Mouse (Mus musculus): Measurements from ENCODE around the gene Syn3. TPM values are rescaled to one million over a fixed set of nuclear protein-coding genes. Genes with fewer than 3 reads are reported as not detected.

Syn3 gene
- polyA plus RNA-seq, 1 experiment from 2014 or later, result 4.0 TPM

DNA sequence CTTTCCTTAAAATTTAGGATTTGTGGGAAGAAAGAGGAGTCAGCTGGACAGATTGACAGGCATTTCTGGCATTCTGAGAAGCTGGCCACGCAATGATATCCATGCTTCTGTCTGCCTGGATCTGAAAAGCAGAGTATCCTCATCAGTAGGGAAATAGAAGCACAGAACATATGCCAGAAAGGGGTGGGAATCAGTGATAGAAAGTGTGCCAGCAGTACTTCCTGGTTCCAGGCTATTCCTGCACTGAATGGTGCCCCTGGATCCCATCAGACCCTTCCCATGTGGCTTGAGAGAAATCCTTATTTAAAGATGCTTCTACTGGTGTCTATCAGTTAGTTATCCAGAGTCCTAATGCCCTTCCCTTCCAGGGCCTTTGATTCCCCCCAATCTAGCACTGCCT lies 249.4 kb downstream of the Syn3 start:
- ATAC-seq (ENCODE audit: insufficient number of reproducible peaks, low FRiP score, low TSS enrichment, low read depth), result no peak
- Histone ChIP-seq H3K4me1 (ENCODE audit: control insufficient read depth, insufficient read depth, low read length) (no peaks in the 10 kb centered on the region), H3K27me3 (ENCODE audit: control insufficient read depth, insufficient read depth, low read length) (no peaks in the 10 kb centered on the region), H3K9me3 (ENCODE audit: control insufficient read depth, low read length) (no peaks in the 10 kb centered on the region), H3K4me3 (ENCODE audit: low read depth, low read length) (no peak overlapping the region), H3K36me3 (ENCODE audit: control insufficient read depth, insufficient read depth, low read length) (no peaks in the 10 kb centered on the region), H3K4me2 (ENCODE audit: low read depth, severe bottlenecking) (no peak overlapping the region), H3K9ac (ENCODE audit: low read length) (no peak overlapping the region), H3K27ac (replicated peaks; ENCODE audit: low read depth, low read length) (no peak overlapping the region)
- WGBS, result 92% methylated on average over 1 of the region's 1 CpGs
- DNase-seq (ENCODE audit: low spot score), result no peak

DNA sequence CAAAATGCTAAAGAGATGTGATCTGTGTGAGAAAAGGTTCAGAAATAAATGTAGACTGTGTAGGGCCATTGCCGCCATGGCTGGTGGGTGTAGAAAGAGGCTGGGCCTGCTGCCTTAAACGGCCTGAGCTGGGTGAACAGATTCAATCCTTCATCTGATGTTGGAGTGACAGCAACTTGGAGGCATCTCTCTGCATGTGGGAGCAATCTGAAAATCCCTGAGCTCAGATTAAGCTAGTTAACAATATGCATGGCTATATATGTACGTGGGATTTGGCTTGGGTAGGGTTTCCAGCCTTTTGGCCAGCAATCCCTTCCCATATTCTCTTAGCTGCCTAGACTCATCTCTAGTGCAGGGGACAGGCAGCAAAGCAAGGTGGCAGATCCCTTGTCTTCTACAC lies 249.9 kb downstream of the Syn3 start:
- no peaks in the 10 kb centered on the region for H3K4me1 ChIP-seq (ENCODE audit: control insufficient read depth, insufficient read depth, low read length)
- H3K36me3 ChIP-seq (ENCODE audit: control insufficient read depth, insufficient read depth, low read length), result no peaks in the 10 kb centered on the region
- no peak for ATAC-seq (ENCODE audit: insufficient number of reproducible peaks, low FRiP score, low TSS enrichment, low read depth)
- no peak overlapping the region for H3K27ac ChIP-seq (replicated peaks; ENCODE audit: low read depth, low read length)
- no peak overlapping the region for H3K9ac ChIP-seq (ENCODE audit: low read length)
- no peak overlapping the region for H3K4me2 ChIP-seq (ENCODE audit: low read depth, severe bottlenecking)
- H3K27me3 ChIP-seq (ENCODE audit: control insufficient read depth, insufficient read depth, low read length), result no peaks in the 10 kb centered on the region
- no peak overlapping the region for H3K4me3 ChIP-seq (ENCODE audit: low read depth, low read length)
- no peaks in the 10 kb centered on the region for H3K9me3 ChIP-seq (ENCODE audit: control insufficient read depth, low read length)
- 84% methylated on average over 3 of the region's 3 CpGs for WGBS
- no peak for DNase-seq (ENCODE audit: low spot score)

DNA sequence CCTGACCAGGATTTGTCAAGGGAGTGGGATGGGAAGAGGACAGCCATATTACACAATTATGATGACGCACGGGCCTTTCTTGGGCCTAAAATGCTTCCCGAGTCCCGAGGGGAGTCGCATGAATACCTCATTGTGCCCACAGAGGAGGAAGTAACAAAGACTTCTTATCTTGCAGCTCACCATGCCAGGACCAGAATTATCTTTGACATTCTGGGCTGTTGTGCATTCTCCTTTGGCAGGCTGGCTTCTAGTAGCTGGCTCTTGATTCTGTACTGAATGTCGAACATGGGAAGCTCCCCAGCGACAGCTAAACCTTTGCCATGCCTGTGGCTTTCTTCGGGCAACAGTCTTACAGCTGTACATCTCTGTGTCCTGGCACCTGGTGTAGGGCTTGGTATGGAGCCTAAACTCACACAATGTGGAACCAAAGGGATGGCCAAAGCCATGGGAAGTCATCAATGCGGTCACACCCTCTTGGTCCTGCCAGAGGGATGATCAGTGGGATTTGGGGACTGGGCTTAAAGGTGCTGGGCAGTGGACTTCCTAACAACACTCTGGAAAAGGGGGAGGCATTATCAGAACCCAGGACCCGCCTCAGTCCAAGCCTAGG lies 250.5 kb downstream of the Syn3 start:
- 90% methylated on average over 10 of the region's 10 CpGs for WGBS
- Histone ChIP-seq H3K9ac (ENCODE audit: low read length) (no peak overlapping the region), H3K4me2 (ENCODE audit: low read depth, severe bottlenecking) (no peak overlapping the region), H3K27ac (replicated peaks; ENCODE audit: low read depth, low read length) (no peak overlapping the region), H3K36me3 (ENCODE audit: control insufficient read depth, insufficient read depth, low read length) (no peaks in the 10 kb centered on the region), H3K9me3 (ENCODE audit: control insufficient read depth, low read length) (no peaks in the 10 kb centered on the region), H3K27me3 (ENCODE audit: control insufficient read depth, insufficient read depth, low read length) (no peaks in the 10 kb centered on the region), H3K4me1 (ENCODE audit: control insufficient read depth, insufficient read depth, low read length) (no peaks in the 10 kb centered on the region), H3K4me3 (ENCODE audit: low read depth, low read length) (no peak overlapping the region)
- DNase-seq (ENCODE audit: low spot score) (no peak), ATAC-seq (ENCODE audit: insufficient number of reproducible peaks, low FRiP score, low TSS enrichment, low read depth) (no peak)

DNA sequence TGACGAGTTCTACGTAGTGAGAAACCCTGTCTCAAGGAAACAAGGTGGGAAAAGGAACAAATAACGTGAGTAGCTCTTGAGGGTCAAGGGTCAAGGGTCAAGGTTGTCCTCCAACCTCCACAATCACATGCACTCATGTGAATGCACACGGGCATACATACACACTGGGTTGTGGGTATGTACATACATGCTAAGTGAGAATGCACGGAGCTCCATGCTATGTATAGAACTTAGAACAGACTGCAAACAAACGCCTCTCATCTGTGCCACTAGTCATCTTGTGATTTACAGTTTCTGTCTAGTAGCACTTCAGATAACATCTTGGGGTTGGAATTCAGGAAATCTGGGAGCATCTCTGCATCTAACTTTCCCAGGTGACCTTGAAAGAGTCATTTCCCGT lies 253.3 kb downstream of the Syn3 start:
- Histone ChIP-seq H3K4me3 (ENCODE audit: low read depth, low read length) (no peak overlapping the region), H3K27ac (replicated peaks; ENCODE audit: low read depth, low read length) (no peak overlapping the region), H3K4me2 (ENCODE audit: low read depth, severe bottlenecking) (no peak overlapping the region), H3K9me3 (ENCODE audit: control insufficient read depth, low read length) (no peaks in the 10 kb centered on the region), H3K9ac (ENCODE audit: low read length) (no peak overlapping the region), H3K27me3 (ENCODE audit: control insufficient read depth, insufficient read depth, low read length) (no peaks in the 10 kb centered on the region), H3K4me1 (ENCODE audit: control insufficient read depth, insufficient read depth, low read length) (no peaks in the 10 kb centered on the region), H3K36me3 (ENCODE audit: control insufficient read depth, insufficient read depth, low read length) (no peaks in the 10 kb centered on the region)
- no peak for ATAC-seq (ENCODE audit: insufficient number of reproducible peaks, low FRiP score, low TSS enrichment, low read depth)
- WGBS, result 90% methylated on average over 7 of the region's 7 CpGs
- DNase-seq (ENCODE audit: low spot score), result no peak

DNA sequence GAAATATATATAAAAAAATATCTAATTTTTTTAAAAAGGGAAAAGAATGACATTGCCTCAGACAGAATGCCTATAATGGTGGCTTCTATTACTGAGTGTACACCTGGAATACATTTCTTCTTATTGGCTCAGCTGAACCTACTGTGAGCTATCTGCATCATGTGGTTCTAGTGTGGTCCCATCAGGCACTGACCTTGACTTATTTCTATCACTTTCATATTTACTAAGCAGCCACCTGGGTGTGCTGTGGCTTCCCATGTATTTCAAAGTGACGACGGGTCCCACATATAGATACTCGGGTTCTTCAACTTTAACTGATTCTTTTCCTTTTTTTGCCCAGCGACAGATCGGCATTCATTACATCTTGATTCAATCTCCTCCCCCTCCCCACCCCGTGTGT lies 255.2 kb downstream of the Syn3 start:
- 88% methylated on average over 6 of the region's 6 CpGs for WGBS
- Histone ChIP-seq H3K4me3 (ENCODE audit: low read depth, low read length) (no peak overlapping the region), H3K9ac (ENCODE audit: low read length) (no peak overlapping the region), H3K4me1 (ENCODE audit: control insufficient read depth, insufficient read depth, low read length) (no peaks in the 10 kb centered on the region), H3K9me3 (ENCODE audit: control insufficient read depth, low read length) (no peaks in the 10 kb centered on the region), H3K27ac (replicated peaks; ENCODE audit: low read depth, low read length) (no peak overlapping the region), H3K4me2 (ENCODE audit: low read depth, severe bottlenecking) (no peak overlapping the region), H3K27me3 (ENCODE audit: control insufficient read depth, insufficient read depth, low read length) (no peaks in the 10 kb centered on the region), H3K36me3 (ENCODE audit: control insufficient read depth, insufficient read depth, low read length) (no peaks in the 10 kb centered on the region)
- ATAC-seq (ENCODE audit: insufficient number of reproducible peaks, low FRiP score, low TSS enrichment, low read depth) (no peak), DNase-seq (ENCODE audit: low spot score) (no peak)

DNA sequence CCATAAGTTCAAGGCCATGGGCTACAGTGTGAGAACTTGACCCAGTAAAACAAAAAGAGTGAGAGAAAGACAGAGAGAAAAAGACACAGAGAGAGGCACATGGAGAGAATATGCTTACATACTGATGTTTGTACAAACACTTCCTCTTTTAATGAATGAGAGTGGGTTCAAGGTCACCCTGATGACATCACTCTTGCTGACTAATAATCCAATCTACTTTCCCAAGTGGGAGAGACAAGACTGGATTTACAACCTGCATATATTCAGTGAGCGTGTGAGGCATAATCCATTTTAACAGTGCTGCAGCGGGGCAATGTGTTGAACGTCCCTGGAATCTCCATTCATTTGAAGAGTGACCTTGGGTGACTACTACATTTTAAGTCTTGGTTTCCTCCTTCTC lies 256.0 kb downstream of the Syn3 start:
- Histone ChIP-seq H3K27ac (replicated peaks; ENCODE audit: low read depth, low read length) (no peak overlapping the region), H3K27me3 (ENCODE audit: control insufficient read depth, insufficient read depth, low read length) (no peaks in the 10 kb centered on the region), H3K4me1 (ENCODE audit: control insufficient read depth, insufficient read depth, low read length) (no peaks in the 10 kb centered on the region), H3K9ac (ENCODE audit: low read length) (no peak overlapping the region), H3K4me2 (ENCODE audit: low read depth, severe bottlenecking) (no peak overlapping the region), H3K4me3 (ENCODE audit: low read depth, low read length) (no peak overlapping the region), H3K36me3 (ENCODE audit: control insufficient read depth, insufficient read depth, low read length) (no peaks in the 10 kb centered on the region), H3K9me3 (ENCODE audit: control insufficient read depth, low read length) (no peaks in the 10 kb centered on the region)
- no peak for DNase-seq (ENCODE audit: low spot score)
- ATAC-seq (ENCODE audit: insufficient number of reproducible peaks, low FRiP score, low TSS enrichment, low read depth), result no peak
- WGBS, result 90% methylated on average over 3 of the region's 3 CpGs

DNA sequence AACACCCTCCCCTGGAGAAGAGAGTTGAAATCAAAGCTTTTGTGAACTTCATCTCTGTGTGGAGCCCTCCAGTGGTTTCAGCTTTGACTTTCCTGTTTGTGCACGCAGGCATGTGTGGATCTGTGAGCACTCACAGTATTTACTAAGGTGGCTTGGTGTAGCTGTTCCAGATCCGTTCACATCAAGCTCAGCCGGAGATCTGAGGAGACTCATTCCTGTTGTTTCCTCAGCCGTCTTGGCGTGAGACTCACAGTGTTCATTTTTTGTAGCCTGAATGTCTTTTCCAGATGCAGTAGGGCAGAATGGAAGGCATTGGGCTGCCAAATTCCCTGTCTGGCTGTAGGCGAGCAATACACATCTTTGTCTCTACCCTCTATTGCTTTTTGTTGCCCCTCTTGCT lies 268.7 kb downstream of the Syn3 start:
- H3K27ac ChIP-seq (replicated peaks; ENCODE audit: low read depth, low read length), result no peak overlapping the region
- no peaks in the 10 kb centered on the region for H3K9me3 ChIP-seq (ENCODE audit: control insufficient read depth, low read length)
- no peak overlapping the region for H3K4me2 ChIP-seq (ENCODE audit: low read depth, severe bottlenecking)
- ATAC-seq (ENCODE audit: insufficient number of reproducible peaks, low FRiP score, low TSS enrichment, low read depth) (no peak), DNase-seq (ENCODE audit: low spot score) (no peak)
- no peak overlapping the region for H3K4me3 ChIP-seq (ENCODE audit: low read depth, low read length)
- no peaks in the 10 kb centered on the region for H3K27me3 ChIP-seq (ENCODE audit: control insufficient read depth, insufficient read depth, low read length)
- no peaks in the 10 kb centered on the region for H3K36me3 ChIP-seq (ENCODE audit: control insufficient read depth, insufficient read depth, low read length)
- H3K9ac ChIP-seq (ENCODE audit: low read length), result no peak overlapping the region
- 87% methylated on average over 6 of the region's 6 CpGs for WGBS
- H3K4me1 ChIP-seq (ENCODE audit: control insufficient read depth, insufficient read depth, low read length), result no peaks in the 10 kb centered on the region

DNA sequence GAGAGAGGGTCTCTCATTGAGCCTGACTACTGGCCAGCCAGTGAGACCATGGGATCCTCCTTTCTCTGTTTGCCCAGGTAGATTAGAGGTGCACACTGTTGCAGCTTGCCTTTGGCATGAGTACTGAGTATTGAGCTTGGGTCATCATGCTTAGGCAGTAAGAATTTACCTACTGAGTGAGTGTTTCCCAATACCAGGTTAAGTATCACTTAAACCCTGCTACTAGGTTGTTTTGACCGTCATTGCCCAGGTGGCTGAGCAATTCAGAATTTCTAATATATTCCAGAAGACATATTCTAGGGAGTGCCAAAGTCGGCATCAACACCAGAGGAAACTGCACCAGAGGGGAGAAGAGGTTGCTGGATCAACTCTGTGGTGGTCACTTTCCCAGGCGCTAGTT lies 273.2 kb downstream of the Syn3 start:
- H3K4me3 ChIP-seq (ENCODE audit: low read depth, low read length), result no peak overlapping the region
- WGBS, result 85% methylated on average over 3 of the region's 3 CpGs
- no peaks in the 10 kb centered on the region for H3K27me3 ChIP-seq (ENCODE audit: control insufficient read depth, insufficient read depth, low read length)
- H3K27ac ChIP-seq (replicated peaks; ENCODE audit: low read depth, low read length), result no peak overlapping the region
- no peak overlapping the region for H3K4me2 ChIP-seq (ENCODE audit: low read depth, severe bottlenecking)
- H3K9ac ChIP-seq (ENCODE audit: low read length), result no peak overlapping the region
- no peaks in the 10 kb centered on the region for H3K36me3 ChIP-seq (ENCODE audit: control insufficient read depth, insufficient read depth, low read length)
- H3K4me1 ChIP-seq (ENCODE audit: control insufficient read depth, insufficient read depth, low read length), result no peaks in the 10 kb centered on the region
- no peak for ATAC-seq (ENCODE audit: insufficient number of reproducible peaks, low FRiP score, low TSS enrichment, low read depth)
- no peak for DNase-seq (ENCODE audit: low spot score)
- H3K9me3 ChIP-seq (ENCODE audit: control insufficient read depth, low read length), result no peaks in the 10 kb centered on the region

DNA sequence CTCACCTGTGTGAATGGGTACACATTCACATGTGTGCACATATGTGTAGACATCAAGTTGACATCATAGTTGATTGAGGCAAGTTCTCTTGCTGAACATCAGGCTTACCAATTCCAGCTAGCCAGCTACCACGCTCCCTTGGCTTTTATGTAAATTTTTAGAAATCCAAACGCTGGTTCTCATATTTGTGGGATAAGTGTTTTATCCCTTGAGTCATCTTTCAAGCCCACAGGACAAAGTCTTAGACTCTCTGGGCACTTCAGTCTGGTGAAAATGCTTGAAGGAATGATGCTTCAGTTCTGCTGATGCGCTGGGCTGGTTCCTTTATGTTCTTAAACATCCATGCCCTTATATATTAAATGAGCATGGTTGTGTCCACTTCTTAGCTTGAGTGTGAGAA lies 279.7 kb downstream of the Syn3 start:
- no peak overlapping the region for H3K9ac ChIP-seq (ENCODE audit: low read length)
- no peak overlapping the region for H3K27ac ChIP-seq (replicated peaks; ENCODE audit: low read depth, low read length)
- H3K9me3 ChIP-seq (ENCODE audit: control insufficient read depth, low read length), result no peaks in the 10 kb centered on the region
- no peaks in the 10 kb centered on the region for H3K36me3 ChIP-seq (ENCODE audit: control insufficient read depth, insufficient read depth, low read length)
- H3K4me1 ChIP-seq (ENCODE audit: control insufficient read depth, insufficient read depth, low read length), result no peaks in the 10 kb centered on the region
- H3K27me3 ChIP-seq (ENCODE audit: control insufficient read depth, insufficient read depth, low read length), result no peaks in the 10 kb centered on the region
- DNase-seq (ENCODE audit: low spot score), result no peak
- 89% methylated on average over 3 of the region's 3 CpGs for WGBS
- no peak overlapping the region for H3K4me3 ChIP-seq (ENCODE audit: low read depth, low read length)
- H3K4me2 ChIP-seq (ENCODE audit: low read depth, severe bottlenecking), result no peak overlapping the region
- no peak for ATAC-seq (ENCODE audit: insufficient number of reproducible peaks, low FRiP score, low TSS enrichment, low read depth)
